Mouse (Mus musculus) adrenal gland, postnatal 25 days (tissue): ENCODE results near the gene Scg5. TPM values are rescaled to one million over a fixed set of nuclear protein-coding genes. Genes with fewer than 3 reads are reported as not detected.

Experiments
- DNase-seq: peaks from one replicate; pipeline ENCODE4 v3.0.0; 2021; ENCODE audit warnings: mixed read lengths
- total RNA-seq: library from RNA; stranded (reverse); gene quantifications from 2 replicates; pipeline ENCODE4 v1.2.3, GENCODE M21; 2021

The Scg5 gene
- total RNA-seq, 1 experiment from 2014 or later, result 46.0 TPM

DNA sequence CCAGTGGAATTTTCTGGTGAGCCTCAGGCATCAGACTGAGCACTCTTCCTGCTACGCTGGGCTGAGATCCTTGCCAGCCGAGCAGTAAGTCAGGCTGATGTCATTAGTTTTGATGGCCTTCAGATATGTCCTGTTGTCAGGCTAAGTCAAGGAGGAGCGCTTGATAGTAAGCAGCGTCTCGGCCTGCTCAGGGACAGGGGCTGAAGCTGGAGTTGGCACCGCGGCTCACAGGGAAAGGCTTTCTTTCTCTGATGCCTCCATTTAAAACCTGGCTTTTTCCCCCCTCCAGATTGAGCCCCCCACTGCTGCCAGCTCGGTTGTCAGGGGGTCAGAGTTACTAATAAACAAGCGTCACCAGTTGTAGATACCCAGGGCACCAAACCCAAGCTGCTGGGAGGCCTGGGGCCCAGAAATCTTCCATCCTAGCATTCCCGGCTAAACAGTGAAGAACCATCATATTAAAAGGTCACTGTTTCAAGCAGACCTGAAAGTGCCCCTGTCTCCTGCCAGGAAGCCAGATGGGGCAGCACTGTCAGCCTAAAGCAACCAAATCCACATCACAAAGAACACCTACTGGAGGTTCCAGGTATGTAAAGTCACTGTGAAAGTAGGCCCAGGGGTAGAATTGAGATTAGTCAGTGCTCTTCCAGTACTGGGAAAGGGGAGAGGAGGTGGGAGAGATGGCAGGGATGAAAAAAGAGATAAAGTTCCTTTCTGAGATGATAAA is 21.9 kb downstream of the Scg5 start:
- DNase-seq, result peak; percentile 38

DNA sequence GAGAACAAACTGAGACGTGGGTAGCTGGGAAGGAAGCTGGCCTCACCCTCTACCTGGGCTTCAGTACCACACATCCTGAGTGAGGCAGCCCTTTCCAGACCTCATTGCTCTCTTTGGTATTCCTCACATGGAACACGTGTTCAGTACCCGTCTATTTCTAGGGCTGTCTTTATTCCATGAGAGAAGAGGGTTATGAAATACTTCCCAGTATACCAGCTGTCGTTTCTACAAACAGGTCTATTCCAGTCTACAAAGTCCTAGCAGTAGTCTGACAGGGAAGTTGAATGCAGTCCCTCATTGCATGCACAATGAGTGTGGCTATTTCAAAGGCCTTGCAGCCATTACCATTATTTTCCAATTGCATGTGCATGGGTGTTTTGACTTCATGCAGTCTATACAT is 23.2 kb downstream of the Scg5 start:
- no peak for DNase-seq

DNA sequence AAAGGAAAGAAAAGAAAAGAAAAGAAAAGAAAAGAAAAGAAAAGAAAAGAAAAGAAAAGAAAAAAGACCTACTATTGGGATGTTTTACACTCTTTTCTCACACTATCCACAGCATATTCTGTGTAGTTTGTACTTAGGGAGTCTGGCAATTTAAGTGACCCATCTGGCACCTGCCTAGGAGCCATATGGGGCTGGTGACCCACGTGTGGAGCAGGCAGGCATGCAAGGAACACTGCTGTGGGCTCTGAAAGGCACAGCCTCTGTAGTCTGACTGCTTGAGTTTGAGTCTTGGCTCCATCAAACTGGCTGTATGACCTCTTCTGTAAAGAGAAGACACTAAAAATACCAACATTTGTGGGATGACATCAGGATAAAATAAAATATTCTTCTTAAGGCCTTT is 25.2 kb downstream of the Scg5 start:
- no peak for DNase-seq

DNA sequence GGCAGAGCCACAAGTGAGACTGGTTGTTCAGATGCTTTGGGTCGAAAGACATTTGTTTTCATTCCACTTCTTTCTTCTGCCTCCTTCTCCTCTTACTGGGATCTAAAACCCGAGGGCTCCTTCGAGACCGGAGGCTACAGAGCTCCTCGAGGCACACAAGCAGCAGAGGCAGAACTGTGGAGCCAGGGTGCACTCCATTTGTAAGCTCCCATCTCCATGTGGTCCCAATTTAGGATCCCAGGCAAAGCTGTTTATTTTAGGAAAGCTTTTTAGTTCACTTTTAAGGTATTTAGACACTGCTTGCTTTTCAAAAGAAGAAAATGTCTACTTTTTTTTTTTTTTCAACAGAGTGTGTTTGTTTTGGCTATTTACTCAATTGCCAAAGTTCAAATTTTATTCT is 28.1 kb downstream of the Scg5 start:
- DNase-seq, result no peak

DNA sequence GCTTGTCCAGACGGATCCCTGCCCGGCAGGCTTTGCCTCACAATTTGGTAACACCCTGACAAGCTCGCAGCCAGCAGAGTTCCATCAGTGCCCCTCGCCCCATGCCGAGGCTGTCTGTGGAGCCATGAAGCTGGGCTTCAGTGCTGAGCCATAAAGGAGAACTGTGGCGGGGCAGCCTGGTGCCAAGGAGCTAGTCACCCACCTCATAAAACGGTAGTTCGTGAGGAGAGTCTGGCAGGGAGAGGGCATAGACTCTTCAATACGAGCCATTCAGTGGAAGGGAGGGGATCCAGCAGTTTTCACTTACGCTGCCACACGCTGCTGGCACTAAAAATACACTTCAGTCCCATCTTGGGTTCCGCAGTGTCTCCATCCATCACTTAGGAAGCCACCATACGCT is 30.3 kb downstream of the Scg5 start:
- DNase-seq, result no peak

DNA sequence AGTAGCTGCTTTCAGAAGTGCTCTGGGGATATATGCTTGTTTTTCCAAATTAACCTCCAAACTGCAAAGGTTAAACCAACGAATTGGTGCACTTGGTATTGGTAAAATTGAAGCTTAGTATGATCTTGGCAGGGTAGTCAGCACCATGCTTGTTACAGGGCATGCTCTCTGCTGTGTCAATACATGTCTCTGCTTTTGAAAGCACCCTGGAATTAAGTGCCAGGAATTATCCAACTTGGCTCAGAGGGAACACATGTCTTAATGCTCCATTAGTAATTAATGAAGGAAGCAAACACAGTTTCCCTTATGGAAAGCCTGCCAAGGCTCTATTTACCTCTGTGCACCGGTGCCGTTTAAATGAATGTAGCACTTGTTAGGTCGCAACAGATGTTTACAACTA is 33.7 kb downstream of the Scg5 start:
- no peak for DNase-seq

DNA sequence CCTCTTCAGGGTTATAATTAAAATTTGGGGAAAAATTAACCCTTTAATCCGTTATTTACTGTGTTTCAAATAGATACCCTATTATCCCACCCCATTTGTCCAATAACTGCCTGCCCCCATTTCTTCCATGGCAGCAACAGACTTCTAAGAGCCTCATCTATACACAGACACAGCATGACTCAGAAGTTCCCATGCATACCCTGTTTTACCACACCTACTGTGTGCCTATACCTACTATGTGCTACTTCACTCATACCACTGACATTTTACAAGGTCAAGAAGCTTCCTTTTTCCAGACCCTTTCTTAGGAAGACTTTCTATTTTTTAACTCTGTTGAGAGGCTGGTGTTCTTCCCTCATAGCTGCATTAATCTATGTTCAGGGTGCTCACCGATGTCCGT is 35.4 kb downstream of the Scg5 start:
- no peak for DNase-seq

DNA sequence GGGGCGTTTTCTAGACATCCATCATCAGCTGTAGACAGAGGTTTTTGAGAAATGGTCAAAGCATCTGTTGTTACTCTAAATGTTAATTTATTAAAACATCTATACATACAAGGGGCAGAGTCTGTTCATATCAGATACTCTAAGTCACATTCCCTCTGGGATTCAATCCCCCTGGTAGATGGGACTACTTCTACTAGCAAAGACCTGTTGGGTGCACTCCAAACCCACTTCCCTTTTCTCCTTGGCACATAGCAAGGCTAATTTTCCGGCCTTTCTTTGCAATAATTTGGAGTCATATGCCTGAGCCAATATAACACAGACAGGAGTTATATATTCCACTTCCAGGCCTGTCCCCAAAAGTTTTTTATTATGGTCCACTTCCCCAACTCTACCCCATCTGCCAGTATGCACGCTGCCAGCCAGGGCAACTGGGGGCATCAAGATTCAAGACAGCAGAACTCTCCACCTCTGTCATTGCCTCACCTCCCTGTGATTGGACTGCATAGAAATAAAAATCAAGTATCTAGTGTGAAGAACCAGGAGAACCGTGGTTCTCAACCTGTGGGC is 40.0 kb downstream of the Scg5 start:
- no peak for DNase-seq

DNA sequence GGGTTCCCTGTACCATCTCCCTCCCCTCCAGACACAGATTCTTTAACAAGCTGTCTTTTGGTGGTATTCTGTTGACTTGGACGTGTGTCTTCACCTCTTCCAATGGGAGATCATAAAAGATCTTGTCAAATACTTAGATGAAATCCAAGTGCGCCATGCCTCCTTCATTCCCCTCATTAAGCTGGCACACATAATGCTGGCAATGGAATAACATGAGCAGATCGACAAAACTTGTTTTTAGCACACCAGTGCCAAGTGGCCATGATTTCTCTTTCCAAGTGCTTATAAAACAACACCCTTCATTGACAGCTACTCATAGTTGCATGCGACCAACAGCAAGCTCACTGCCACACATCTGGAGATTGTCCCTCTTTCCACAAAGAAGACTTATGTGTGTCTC is 41.0 kb downstream of the Scg5 start:
- no peak for DNase-seq

DNA sequence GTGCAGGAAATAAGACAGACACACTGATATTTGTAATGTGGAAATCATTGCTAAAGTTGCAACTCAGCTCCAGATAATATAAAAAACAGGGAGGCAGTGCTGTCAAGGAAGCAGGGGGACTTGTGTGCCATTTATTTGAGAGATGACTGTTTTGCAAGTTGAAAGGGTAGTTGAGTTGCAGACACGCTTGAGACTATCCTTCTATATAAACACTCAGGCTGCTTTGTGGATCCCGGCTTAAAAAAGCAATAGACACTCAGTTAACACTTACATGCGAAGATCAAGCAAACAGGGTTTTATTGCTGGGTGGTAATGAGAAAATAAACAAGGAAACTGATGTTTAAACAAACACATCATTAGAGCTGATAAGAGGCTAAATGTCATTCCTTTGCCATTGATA is 44.1 kb downstream of the Scg5 start:
- no peak for DNase-seq

DNA sequence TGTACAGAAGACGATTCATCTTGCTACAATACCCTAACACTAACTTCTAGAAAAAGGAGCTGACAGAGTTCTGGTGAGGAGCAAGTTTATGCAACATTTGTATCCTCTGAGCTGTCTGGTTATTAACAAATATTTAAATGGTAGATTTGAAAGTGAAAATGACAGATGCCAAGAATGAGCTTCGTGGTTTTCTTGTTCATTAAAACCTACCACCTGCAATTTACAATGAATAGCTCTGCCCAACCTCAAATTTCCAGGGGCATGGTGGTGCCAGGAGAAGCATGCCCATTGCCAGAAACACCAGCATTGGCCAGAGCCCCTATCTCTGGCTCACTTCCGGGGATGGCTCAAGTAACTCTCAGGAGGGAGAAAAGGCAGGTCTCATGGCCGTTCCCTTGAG is 47.4 kb downstream of the Scg5 start:
- DNase-seq, result no peak

DNA sequence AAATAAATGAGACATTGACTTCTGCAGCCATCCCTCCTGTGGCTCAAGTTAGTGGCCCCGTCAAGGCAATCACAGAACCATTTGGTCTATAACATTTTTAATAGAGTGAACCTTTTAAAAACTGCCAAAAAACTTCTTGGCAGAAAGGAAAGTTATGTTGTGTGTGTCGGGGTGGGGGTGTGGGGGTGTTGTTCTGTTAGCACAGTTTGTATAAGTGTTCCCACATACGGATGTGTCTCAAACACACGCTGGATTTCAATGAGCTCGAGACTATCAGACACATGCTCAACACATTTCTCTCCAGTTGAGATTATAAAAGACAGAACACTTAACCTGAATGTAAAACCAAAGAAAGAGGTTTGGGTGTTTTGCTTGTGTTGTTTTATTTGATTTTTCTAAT is 47.8 kb downstream of the Scg5 start:
- no peak for DNase-seq

DNA sequence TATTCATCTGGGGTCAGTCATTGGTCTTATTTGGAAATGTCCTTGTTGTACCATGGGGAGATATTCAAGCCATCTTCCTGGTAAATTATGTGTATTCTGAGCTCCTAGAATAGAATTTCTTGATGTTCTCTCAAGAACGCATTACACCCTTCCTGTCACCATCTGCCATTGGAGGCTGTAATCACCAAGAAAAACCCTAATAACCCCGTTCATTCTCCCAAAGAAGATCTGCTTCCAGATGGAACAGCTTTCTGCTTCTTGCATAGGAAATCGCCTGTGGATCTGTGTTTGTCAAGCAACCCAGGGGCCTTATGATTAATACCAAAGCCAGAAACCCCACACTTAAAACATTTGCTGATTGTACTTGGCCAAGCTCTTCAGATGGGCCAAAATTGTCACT is 49.6 kb downstream of the Scg5 start:
- DNase-seq, result no peak

DNA sequence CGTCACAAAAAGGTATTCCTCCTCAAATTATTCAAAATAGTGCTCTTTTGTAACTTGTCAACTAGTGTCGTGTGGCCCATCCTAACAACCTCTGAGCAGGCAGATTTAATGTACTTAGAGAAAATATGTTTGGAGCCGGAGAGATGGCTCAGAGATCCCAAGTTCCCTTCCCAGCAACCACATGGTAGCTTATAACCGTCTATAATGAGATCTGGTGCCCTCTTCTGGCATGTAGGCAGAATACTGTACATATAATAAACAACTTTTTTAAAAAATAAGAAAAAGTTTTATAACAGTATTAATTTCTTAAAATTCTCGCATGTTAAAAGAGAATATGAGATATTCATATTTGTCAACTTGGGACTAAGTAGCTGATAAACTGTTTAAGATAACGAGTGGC is 50.9 kb downstream of the Scg5 start:
- no peak for DNase-seq

DNA sequence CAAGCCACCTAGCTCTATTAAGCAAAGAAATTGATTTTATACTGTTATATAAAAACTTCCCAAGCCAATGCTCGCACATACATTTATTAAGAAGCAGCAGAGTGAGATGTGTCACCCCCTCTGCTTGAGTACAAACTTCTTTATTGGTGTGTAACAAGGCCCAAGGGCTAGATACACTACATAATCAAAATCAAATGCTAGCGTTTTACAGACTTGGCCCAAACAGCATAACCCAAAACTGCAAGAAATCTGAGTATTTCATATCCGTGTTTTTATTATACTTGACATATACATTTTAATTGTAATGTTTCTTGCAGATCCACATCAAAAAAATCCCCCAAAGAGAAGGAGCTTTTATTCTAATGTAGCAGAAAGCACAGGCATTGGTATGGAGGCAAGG is 52.6 kb downstream of the Scg5 start:
- no peak for DNase-seq

DNA sequence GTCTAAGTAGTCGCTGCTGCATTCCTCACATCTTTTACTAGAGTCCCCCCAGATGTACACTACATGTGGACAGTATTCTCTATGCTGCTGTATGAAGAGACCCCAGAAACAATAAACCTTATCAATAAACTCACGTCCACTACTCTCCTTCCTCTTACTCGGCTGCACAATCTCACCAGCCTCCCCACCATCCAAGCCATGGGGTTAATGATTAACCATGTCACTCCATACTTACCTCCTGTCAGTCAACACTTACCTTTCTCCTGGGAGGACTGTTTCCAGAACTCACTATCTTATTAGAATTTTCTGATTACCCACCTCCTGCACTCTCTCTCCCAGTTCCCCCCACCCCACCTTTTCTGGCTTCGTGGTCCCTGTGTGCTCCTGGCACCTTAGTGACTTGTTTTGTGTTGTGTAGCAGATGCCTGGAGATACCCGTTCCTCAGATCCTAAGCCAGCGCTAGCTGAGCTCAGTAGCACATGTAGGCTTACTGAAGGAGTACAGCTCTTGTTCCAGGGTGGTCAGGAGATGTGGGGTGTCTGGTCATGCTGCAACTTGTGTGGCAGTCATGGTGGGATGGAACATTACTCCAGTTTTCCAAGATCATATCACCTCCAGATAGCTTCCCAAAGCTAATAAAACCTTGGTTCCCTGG is 54.6 kb downstream of the Scg5 start:
- no peak for DNase-seq

DNA sequence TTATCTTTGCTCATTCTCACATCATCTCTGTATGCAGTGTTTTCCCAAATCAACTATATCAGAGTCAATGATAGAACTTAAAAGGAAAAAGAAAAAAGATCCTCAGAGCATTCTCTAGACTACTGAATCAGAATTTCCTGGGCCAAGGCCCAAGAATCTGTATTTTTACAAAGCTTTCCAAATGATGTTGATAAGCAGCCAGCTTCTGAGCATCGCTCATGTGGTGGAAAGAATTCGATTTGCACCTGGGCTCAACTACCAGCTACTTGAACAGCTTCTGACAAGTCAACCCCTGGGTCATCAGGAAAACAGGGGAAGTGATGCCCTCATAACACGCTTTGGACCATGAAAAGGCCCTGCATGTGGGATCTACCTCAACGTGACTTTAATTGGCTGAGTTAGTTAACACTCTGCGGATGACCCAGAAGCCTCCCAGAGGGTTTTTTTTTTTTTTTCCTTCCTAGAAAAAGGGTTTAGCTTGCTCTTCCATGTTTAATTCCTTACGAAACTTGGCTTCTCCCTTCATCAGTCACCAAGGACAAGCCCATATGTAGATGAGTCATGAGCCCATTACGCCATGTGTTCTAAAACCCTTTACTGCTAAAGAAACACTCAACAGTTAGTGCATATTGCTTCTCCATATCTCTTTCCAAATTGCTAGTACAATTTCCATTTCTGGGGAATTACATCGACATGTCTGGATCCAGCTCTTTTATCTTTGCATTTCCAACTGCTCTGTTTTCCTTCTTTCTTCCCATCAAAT is 60.2 kb downstream of the Scg5 start:
- DNase-seq, result no peak

DNA sequence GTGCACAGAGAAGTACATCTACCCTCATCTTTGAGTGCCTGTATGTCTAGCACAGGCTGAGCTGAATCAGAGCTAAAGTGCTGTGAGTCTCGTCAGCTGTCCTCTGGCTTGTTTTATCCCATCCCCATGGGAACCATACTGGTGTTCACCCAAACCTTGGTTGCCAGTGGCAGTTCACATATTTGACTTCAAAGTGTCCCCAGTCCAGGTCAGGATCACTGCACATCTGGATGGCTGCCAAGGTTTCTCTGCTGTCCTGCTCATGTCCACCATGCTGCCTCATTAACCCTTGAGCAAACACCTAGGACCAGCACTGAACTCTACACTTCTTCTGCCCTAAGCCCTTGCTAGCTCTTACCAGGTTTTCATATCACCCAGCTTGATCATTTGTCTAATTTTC is 63.0 kb downstream of the Scg5 start:
- DNase-seq, result no peak

DNA sequence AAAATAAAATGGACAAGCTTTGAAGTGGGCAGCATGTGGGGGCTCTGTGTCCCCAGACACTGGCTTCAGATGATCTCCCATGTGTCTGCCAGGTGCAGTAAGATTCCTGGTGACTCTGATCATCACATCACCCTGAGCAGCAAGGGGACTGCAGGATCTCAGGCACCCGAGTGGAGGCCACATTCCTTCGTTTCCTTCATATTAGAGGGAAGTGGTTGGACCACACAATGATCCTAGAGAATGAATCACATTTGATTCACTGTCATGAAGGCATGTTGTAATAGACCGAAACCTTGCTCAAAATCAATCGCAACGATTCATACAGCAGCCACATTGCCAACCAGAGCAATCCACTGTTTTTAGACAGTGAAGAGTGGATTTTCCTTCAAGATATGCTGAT is 64.0 kb downstream of the Scg5 start:
- DNase-seq, result no peak

DNA sequence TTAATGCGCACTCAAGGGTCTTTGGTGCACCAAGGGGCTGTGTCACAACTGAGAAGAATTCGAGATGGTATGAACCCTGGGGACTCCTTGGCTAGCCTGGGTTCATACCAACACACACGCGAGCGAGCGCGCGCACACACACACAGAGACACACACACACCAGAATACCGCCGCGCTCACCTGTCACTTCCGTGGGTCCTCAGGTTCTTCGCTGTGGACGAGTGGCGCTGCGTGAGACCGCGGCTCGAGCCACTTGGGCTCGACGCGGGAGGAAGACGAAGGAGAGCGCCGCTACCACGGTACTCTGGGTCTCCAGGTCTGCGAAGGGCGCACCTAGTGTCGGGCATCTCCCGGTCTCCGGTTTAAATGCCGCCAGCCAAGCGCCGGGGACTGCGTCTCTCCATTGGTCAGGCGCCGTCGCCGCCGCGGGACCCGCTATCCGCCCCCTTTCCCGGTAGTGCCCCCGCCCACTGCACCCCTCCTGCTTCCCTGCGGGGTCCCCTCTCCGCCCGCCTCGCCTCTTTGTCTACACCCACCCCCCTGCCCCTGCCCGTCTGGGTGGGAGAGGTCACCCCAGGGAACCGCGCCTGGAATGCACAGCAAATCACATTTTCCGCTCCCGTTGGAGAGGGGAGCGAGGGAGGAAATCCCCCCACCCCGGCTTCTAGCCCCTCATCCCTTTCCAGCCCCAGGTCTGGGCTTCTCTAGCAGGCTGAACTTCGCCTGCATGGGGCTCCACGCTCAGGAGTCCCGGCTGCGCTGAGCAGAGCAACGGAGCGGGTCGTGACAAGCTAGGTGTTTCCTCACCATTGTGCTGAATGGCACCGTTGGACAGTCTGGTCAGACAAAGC is 70.4 kb downstream of the Scg5 start, which contains the start of gene Grem1:
Gene Grem1, minus strand, starts transcription at position 336 of the 851 bp plus-strand sequence.
- no peak for DNase-seq

DNA sequence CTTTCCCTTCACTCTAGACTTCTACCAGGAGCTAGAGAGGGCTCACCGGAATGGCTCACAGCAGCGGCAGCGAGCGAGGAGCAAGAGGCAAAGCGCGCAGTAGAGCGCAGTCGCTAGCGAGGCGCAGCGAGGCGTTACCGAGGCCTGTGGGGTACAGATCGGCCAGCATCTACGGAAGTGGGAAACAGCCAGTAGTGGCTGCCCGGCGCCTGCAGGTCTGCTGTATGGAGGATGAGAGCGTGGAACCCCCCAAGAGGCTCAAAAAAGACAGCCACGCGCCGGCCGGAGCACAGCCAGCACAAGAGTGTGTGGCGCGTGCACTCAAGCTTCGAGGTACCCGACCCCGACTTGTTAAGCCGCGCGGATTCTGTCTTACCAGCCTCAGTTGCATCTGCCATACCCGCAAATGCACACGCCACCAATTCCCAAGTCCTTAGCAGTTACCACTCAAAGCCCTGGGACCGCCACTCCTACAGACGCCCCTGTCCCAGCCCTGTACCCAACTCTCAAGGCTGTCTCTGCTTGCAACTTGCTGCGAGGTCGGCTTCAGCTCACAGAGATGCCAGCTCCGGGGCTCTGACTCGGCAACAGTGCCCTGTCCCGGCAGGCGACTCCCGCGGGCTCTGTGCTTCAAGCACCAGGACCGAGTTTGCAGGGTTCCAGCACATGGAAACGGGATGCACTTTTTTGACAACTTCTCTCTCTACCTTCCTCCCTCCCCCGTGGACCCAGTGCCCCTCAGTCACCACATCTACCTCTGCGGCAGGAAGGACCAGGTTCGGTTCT is 71.2 kb downstream of the Scg5 start:
- no peak for DNase-seq
